Mouse (Mus musculus): ENCODE measurements at regions not wholly inside any gene's neighbourhood (a gene's known extent, or its start where the extent isn't known, plus 50 kb on each side); places are given as distances from the start of the nearest gene placed in this dataset.

DNA sequence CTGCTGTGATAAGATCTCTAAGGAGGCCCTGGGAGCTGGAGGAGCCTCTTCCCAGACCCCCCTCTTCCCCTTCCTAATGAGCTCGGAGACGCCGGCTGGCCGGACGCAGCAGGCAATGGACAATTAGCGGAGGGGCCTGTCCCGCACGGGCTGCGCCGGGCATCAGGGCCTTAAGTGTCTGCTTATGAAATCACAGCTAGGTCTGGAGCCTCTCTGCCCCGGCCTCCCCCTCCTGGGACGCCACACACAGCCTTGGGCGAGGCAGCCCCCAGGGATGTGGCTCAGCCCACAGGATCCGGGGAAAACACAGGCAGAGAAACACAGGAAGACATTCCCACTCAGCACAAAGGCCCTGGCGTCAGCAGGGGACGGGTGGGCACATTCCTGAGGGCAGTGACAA is 420.6 kb downstream of the Med13l start:
- no peaks in the 10 kb centered on the region for H3K36me3 ChIP-seq (ENCODE audit: control insufficient read depth, insufficient read depth)
- no peaks in the 10 kb centered on the region for H3K79me2 ChIP-seq (ENCODE audit: control insufficient read depth, insufficient read depth)
- no peak overlapping the region for H3ac ChIP-seq (ENCODE audit: control insufficient read depth, insufficient read length, low read depth)
- no peak for TF ChIP-seq CEBPB (IDR thresholded peaks at IDR 0.05; ENCODE audit: low read depth)
- TF ChIP-seq CTCF (IDR thresholded peaks at IDR 0.05; ENCODE audit: control insufficient read depth, insufficient read depth, insufficient read length) = no peak
- TF ChIP-seq MYOG (IDR thresholded peaks at IDR 0.05; ENCODE audit: control insufficient read depth, extremely low read depth, insufficient read length) = no peak
- no peak for TF ChIP-seq MAX (IDR thresholded peaks at IDR 0.05)
- no peaks in the 10 kb centered on the region for H3K27me3 ChIP-seq (ENCODE audit: control insufficient read depth, insufficient read depth, insufficient read length)
- no peaks in the 10 kb centered on the region for H3K79me3 ChIP-seq (ENCODE audit: low read depth)
- no peak overlapping the region for H3K4me3 ChIP-seq (ENCODE audit: insufficient read depth, poor library complexity, severe bottlenecking)

DNA sequence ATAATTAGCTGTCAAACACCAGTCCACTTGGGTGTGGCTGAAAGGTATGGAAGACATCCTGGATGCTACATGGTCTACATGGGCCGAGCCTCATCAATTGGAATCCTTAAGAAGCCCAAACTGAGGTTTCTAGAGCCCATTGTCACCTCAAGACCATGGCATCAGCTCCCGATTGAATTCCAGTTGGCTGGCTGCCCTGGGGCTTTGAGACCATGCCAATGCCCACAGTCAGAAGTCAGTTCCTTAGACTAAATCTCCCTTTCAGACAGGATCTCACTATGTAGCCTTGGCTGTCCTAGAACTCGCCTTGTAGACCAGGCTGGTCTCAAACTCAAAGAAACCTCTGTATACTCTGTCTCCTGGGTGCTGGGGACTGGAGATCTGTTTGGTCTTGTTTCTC is 423.8 kb downstream of the Med13l start:
- no peaks in the 10 kb centered on the region for H3K36me3 ChIP-seq (ENCODE audit: control insufficient read depth, insufficient read depth)
- H3ac ChIP-seq (ENCODE audit: control insufficient read depth, insufficient read length, low read depth) = no peak overlapping the region
- TF ChIP-seq USF1 (IDR thresholded peaks at IDR 0.05; ENCODE audit: low read depth) (no peak), MAX (IDR thresholded peaks at IDR 0.05) (no peak), FOSL1 (IDR thresholded peaks at IDR 0.05; ENCODE audit: insufficient read depth, low read length, poor library complexity, severe bottlenecking) (no peak), CTCF (IDR thresholded peaks at IDR 0.05; ENCODE audit: control insufficient read depth, insufficient read depth, insufficient read length) (no peak), CEBPB (IDR thresholded peaks at IDR 0.05; ENCODE audit: low read depth) (no peak), MYOD1 (IDR thresholded peaks at IDR 0.05; ENCODE audit: control insufficient read depth, insufficient read length, low read depth) (no peak), MYOG (IDR thresholded peaks at IDR 0.05; ENCODE audit: control insufficient read depth, extremely low read depth, insufficient read length) (no peak)
- no peaks in the 10 kb centered on the region for H3K79me3 ChIP-seq (ENCODE audit: low read depth)
- H3K79me2 ChIP-seq (ENCODE audit: control insufficient read depth, insufficient read depth) = no peaks in the 10 kb centered on the region
- H3K4me3 ChIP-seq (ENCODE audit: insufficient read depth, poor library complexity, severe bottlenecking) = no peak overlapping the region
- no peaks in the 10 kb centered on the region for H3K27me3 ChIP-seq (ENCODE audit: control insufficient read depth, insufficient read depth, insufficient read length)

DNA sequence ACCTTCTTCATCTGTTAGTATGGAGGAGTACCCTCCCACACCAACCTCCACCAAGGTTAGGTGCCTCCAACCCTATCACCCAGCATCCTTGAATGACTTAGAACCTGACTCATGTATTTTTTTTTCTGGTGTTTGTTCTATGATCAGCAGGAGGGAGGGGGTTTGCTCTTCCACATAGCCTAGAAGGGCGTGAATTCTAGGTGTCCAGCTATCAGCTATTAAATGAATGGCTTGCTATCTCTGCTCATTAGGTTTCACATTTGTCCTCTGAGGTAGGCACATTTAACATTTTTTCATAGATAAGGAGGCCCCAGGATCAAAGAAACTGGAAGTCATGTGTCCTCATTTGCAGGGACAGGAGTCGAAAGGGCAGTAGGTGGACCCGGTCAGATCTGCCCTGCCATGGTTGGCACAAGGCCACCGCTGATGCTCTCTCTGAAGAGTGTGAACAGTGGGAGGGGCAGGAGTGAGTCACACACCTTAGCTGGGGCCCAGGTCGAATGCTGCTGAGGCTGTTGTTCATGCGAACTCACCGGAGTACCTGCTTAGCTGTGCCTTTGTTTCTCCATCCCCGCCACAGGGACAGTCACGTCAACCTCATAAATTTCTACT is 424.4 kb downstream of the Med13l start:
- Histone ChIP-seq H3K79me3 (ENCODE audit: low read depth) (no peaks in the 10 kb centered on the region), H3K79me2 (ENCODE audit: control insufficient read depth, insufficient read depth) (no peaks in the 10 kb centered on the region)
- TF ChIP-seq USF1 (IDR thresholded peaks at IDR 0.05; ENCODE audit: low read depth) = no peak
- no peak for TF ChIP-seq MYOD1 (IDR thresholded peaks at IDR 0.05; ENCODE audit: control insufficient read depth, insufficient read length, low read depth)
- no peak for TF ChIP-seq MYOG (IDR thresholded peaks at IDR 0.05; ENCODE audit: control insufficient read depth, extremely low read depth, insufficient read length)

DNA sequence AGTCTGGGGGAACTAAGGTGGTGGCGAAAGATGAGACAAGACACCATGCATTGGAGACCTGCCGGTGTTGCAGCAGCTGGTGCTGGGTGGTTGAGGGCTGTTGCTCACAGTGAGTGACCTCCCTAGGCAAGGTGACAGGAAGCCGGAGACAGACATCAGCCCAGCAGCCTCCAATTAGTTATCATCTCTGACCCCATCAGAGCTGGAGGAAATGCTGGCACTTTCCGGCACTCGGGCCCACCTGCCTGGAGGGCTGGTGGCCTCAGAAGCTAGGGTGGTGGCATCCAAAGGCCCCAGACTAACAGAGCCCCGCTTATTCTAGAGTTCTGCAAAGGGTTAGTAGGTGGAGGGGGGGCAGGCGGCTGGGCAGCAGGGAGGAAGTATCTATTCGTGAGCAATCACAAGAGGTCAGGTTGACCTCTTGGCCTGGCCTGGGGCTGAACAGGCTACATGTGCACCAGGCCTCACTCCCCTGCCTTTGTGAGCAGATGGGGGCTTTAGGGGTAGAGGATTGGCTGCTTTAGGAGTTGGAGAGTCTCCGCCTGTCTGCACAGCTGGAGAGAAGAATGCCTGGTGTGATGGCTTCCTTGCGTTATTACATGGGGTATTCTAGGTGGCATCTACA is 427.0 kb downstream of the Med13l start:
- no peak overlapping the region for H3K4me3 ChIP-seq (ENCODE audit: insufficient read depth, poor library complexity, severe bottlenecking)
- no peaks in the 10 kb centered on the region for H3K79me2 ChIP-seq (ENCODE audit: control insufficient read depth, insufficient read depth)
- H3ac ChIP-seq (ENCODE audit: control insufficient read depth, insufficient read length, low read depth) = no peak overlapping the region
- H3K27me3 ChIP-seq (ENCODE audit: control insufficient read depth, insufficient read depth, insufficient read length) = no peaks in the 10 kb centered on the region
- TF ChIP-seq MYOD1 (IDR thresholded peaks at IDR 0.05; ENCODE audit: control insufficient read depth, insufficient read length, low read depth) = no peak
- TF ChIP-seq MAX (IDR thresholded peaks at IDR 0.05) = no peak
- no peak for TF ChIP-seq CEBPB (IDR thresholded peaks at IDR 0.05; ENCODE audit: low read depth)
- TF ChIP-seq CTCF (IDR thresholded peaks at IDR 0.05; ENCODE audit: control insufficient read depth, insufficient read depth, insufficient read length) = no peak
- TF ChIP-seq FOSL1 (IDR thresholded peaks at IDR 0.05; ENCODE audit: insufficient read depth, low read length, poor library complexity, severe bottlenecking) = no peak
- TF ChIP-seq MYOG (IDR thresholded peaks at IDR 0.05; ENCODE audit: control insufficient read depth, extremely low read depth, insufficient read length) = no peak
- no peak for TF ChIP-seq USF1 (IDR thresholded peaks at IDR 0.05; ENCODE audit: low read depth)
- no peaks in the 10 kb centered on the region for H3K79me3 ChIP-seq (ENCODE audit: low read depth)
- H3K36me3 ChIP-seq (ENCODE audit: control insufficient read depth, insufficient read depth) = no peaks in the 10 kb centered on the region

More for the DNA sequence above, 424.4 kb downstream of the Med13l start:
- Histone ChIP-seq H3K36me3 (ENCODE audit: control insufficient read depth, insufficient read depth) (no peaks in the 10 kb centered on the region), H3K27me3 (ENCODE audit: control insufficient read depth, insufficient read depth, insufficient read length) (no peaks in the 10 kb centered on the region), H3ac (ENCODE audit: control insufficient read depth, insufficient read length, low read depth) (no peak overlapping the region), H3K4me3 (ENCODE audit: insufficient read depth, poor library complexity, severe bottlenecking) (no peak overlapping the region)

DNA sequence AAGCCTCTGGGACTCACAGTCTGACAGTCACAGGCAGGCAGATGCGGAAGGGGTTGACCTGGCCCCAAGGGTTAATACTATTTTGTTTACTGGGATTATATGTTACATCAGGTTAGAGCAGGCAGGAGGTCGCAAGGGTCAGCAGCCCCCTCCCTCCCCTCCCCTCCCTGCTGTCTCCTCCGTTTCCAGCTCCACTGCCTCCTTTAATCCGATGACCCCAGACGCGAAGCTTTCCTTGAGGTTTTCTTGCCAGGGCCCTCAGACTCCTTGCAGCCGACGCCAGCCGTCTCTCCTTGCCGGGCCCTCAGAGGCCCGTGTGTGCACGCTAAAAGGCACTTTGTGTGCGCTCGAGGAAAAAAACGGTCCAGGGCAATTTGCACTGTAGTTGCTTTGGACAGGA is 438.6 kb downstream of the Med13l start:
- Histone ChIP-seq H3K4me3 (ENCODE audit: insufficient read depth, poor library complexity, severe bottlenecking) (no peak overlapping the region), H3K79me3 (ENCODE audit: low read depth) (no peaks in the 10 kb centered on the region), H3K79me2 (ENCODE audit: control insufficient read depth, insufficient read depth) (no peaks in the 10 kb centered on the region), H3ac (ENCODE audit: control insufficient read depth, insufficient read length, low read depth) (no peak overlapping the region), H3K27me3 (ENCODE audit: control insufficient read depth, insufficient read depth, insufficient read length) (no peaks in the 10 kb centered on the region), H3K36me3 (ENCODE audit: control insufficient read depth, insufficient read depth) (no peaks in the 10 kb centered on the region)
- TF ChIP-seq MYOD1 (IDR thresholded peaks at IDR 0.05; ENCODE audit: control insufficient read depth, insufficient read length, low read depth) = no peak

DNA sequence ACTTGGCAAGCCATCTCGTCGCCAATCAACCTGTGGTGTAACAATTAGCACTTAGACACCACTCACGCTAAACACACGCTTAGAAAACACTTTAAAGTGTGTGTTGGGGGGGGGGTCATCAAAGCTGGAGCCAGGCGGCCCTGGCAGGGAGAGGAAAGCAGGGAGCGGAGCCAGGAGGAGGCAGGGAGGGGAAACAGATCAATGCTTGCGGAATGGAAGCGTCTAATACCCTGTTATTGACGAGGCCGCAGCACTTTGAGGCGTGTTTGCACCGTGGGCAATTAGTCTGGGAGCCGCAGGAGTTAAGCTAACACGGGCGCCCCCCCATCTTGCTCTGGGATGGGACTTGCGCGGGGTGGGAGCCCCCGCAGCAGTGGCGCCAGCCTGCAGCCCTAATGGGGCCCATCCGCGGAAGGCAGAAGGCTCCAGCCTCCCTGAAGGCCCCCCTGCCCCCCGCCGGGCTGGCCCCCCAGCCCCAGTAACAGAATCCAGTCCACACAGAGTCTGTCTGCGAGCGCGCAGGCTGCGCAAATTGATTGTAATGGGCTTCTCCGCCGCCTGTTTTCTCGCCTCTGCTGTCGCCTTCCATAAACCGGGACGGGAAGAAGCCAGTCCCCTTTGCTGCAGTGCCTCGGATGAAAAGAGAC is 445.5 kb downstream of the Med13l start:
- no peaks in the 10 kb centered on the region for H3K79me3 ChIP-seq (ENCODE audit: low read depth)
- no peak overlapping the region for H3ac ChIP-seq (ENCODE audit: control insufficient read depth, insufficient read length, low read depth)
- H3K27me3 ChIP-seq (ENCODE audit: control insufficient read depth, insufficient read depth, insufficient read length) = peaks cover 3% of the 10 kb centered on the region
- no peak overlapping the region for H3K4me3 ChIP-seq (ENCODE audit: insufficient read depth, poor library complexity, severe bottlenecking)
- no peaks in the 10 kb centered on the region for H3K36me3 ChIP-seq (ENCODE audit: control insufficient read depth, insufficient read depth)
- no peak for TF ChIP-seq USF1 (IDR thresholded peaks at IDR 0.05; ENCODE audit: low read depth)
- no peak for TF ChIP-seq MYOG (IDR thresholded peaks at IDR 0.05; ENCODE audit: control insufficient read depth, extremely low read depth, insufficient read length)
- no peak for TF ChIP-seq FOSL1 (IDR thresholded peaks at IDR 0.05; ENCODE audit: insufficient read depth, low read length, poor library complexity, severe bottlenecking)
- no peak for TF ChIP-seq MYOD1 (IDR thresholded peaks at IDR 0.05; ENCODE audit: control insufficient read depth, insufficient read length, low read depth)
- TF ChIP-seq CEBPB (IDR thresholded peaks at IDR 0.05; ENCODE audit: low read depth) = no peak
- no peak for TF ChIP-seq CTCF (IDR thresholded peaks at IDR 0.05; ENCODE audit: control insufficient read depth, insufficient read depth, insufficient read length)
- no peak for TF ChIP-seq MAX (IDR thresholded peaks at IDR 0.05)
- no peaks in the 10 kb centered on the region for H3K79me2 ChIP-seq (ENCODE audit: control insufficient read depth, insufficient read depth)
